Mouse (Mus musculus) lung, postnatal 0 days (tissue): ENCODE results near the gene Coq8b.

Experiments used
- CTCF ChIP-seq: IDR thresholded peaks from 2 replicates; pipeline ENCODE4 v1.5.1; 2016; ENCODE audit warnings: antibody characterized with exemption, mild to moderate bottlenecking
- EP300 ChIP-seq: IDR thresholded peaks from 2 replicates; pipeline ENCODE4 v1.6.1; 2016; ENCODE audit warnings: antibody characterized with exemption, mild to moderate bottlenecking, control low read depth

DNA sequence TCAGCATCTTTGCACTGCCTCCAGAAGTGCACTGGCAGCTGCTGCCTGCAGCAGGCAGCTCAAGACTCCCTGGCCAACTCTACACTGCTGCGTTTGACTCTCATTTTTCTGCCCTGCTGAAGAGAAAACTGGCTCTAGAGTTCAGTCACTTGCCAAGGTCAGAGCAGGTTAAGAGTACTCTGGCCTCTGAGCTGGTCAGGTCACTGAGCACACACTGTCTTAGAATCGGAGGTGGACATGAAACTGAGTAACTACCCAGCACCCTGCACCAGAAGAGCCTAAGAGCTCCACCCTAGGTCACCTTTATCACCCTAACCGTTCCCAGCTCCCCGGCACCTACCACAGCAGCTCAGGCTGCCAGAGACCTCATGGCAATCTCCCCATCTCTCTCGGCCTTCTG, 46.8 kb upstream of the Coq8b start:
- no peak for TF ChIP-seq EP300
- TF ChIP-seq CTCF = no peak
